Mouse (Mus musculus): ENCODE data around the gene Ankmy2. TPM values are rescaled to one million over a fixed set of nuclear protein-coding genes. Genes with fewer than 3 reads are reported as not detected.

Gene Ankmy2
- polyA plus RNA-seq, 1 experiment from 2014 or later = 26.7 TPM

Other genes starting within 250 kb of the Ankmy2 start
- gene Agr3, start 231.5 kb upstream of the Ankmy2 start, polyA plus RNA-seq (2015; fragmentation: Nextera tagmentation; extraction: Ambion mirVana) = 0.25 and 0.47 TPM in 2 replicates
- 1.7 and 3.3 TPM in 2 replicates for gene Agr2, start 164.2 kb upstream of the Ankmy2 start, polyA plus RNA-seq (2015; fragmentation: Nextera tagmentation; extraction: Ambion mirVana)
- 65.3 and 72.3 TPM in 2 replicates for gene Tspan13, start 114.6 kb upstream of the Ankmy2 start, polyA plus RNA-seq (2015; fragmentation: Nextera tagmentation; extraction: Ambion mirVana)
- gene Bzw2, start 966 bp downstream of the Ankmy2 start, polyA plus RNA-seq (2015; fragmentation: Nextera tagmentation; extraction: Ambion mirVana) = 197 and 210 TPM in 2 replicates
- not detected in 2 replicates for gene Lrrc72, start 96.3 kb downstream of the Ankmy2 start, polyA plus RNA-seq (2015; fragmentation: Nextera tagmentation; extraction: Ambion mirVana)
- gene Sostdc1, start 157.0 kb downstream of the Ankmy2 start, polyA plus RNA-seq (2015; fragmentation: Nextera tagmentation; extraction: Ambion mirVana) = 0.90 and 1.2 TPM in 2 replicates
- gene Ispd, start 224.3 kb downstream of the Ankmy2 start, polyA plus RNA-seq (2015; fragmentation: Nextera tagmentation; extraction: Ambion mirVana) = 9.5 and 9.8 TPM in 2 replicates
- 0.77 and 1.4 TPM in 2 replicates for gene D630036H23Rik, start 225.1 kb downstream of the Ankmy2 start, polyA plus RNA-seq (2015; fragmentation: Nextera tagmentation; extraction: Ambion mirVana)